Mouse (Mus musculus) stomach, postnatal 0 days (tissue): Measurements from ENCODE around the gene 2900011O08Rik.

Experiments used
- CTCF ChIP-seq: IDR thresholded peaks from 2 replicates; pipeline ENCODE4 v1.5.1; 2016; ENCODE audit warnings: antibody characterized with exemption, low read depth, mild to moderate bottlenecking, moderate library complexity
- EP300 ChIP-seq: optimal IDR thresholded peaks from 2 replicates; pipeline ENCODE3; 2016; ENCODE audit warnings: antibody characterized with exemption

GRCm38 (mm10) chr16:13945153-13945552 lies 41.3 kb upstream of the 2900011O08Rik start:
- TF ChIP-seq CTCF (no peak), EP300 (no peak)
